Comparison of ENCODE assay signal across 9 mouse cellular contexts in the genomic region with DNA sequence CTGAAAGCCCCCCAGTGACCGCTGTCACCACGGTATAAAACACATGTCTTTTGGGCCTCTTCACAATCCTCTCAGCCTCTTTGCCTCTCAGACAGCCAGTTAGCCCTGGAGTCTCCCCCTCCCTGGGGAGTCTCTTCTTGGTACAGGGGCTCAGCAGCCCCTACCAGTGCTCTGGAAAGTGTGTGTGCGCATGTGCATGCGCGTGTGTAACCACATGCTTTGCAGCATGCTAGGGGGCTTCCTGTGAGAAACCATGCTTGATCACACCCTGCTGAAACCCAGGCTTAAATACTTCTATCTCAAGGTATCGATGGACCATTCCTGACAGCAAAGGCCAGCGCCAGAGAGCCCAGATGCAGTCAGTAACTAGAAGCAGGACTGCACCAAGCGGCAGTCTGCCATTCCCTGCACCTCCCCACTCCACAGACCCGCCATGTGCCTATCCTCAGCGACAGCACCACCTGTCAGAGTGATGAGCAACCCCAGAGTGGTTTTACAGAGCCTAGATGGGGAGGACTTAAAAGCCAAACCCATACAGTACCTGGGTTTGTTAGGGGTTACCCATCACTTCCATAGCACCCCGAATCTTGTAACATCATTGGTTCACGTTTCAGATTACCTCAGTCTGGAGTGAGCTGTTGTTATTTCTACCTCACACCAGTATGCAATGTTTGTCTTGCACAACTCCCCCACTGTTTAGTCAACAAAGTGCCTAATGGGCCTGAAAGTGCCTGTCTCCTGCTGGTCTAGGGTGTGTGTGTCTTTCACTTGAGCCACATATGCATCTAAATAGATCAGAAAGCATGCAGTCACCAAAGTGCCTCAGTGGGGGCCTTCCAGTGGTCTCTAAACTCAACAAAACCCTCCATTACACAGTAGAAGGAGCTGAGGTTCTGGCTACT.
DNase-seq lines count a peak whose midpoint lies in the region; ATAC-seq and TF ChIP-seq lines count a peak whose summit lies in the region.
"Had no signal": no experiment of that assay in that cellular context is flagged by ENCODE, and none has a peak within 500 bp of the region (broad histone marks: within the 10 kb centered on the region; RNA-seq: fewer than 3 reads in every experiment).

No protein-coding gene starts in this region.

- H3K36me3 ChIP-seq in heart, embryonic 16.5 days (ENCODE audit: control insufficient read depth, insufficient read depth), result no peaks in the 10 kb centered on the region
- H3K36me3 ChIP-seq in C2C12 (ENCODE audit: control insufficient read depth, insufficient read depth), result peaks cover 3% of the 10 kb centered on the region
- no peaks in the 10 kb centered on the region for H3K36me3 ChIP-seq in midbrain, embryonic 14.5 days (ENCODE audit: control insufficient read depth, insufficient read depth, low read length)

- TF ChIP-seq CTCF in C2C12 (IDR thresholded peaks at IDR 0.05; ENCODE audit: control insufficient read depth, insufficient read depth, insufficient read length), result no peak

- peak overlapping the region; percentile 23; the same call in 1 of the 2 replicates for H3K27ac ChIP-seq in heart, embryonic 16.5 days (ENCODE audit: low read length)
- H3K27ac ChIP-seq in midbrain, embryonic 14.5 days (replicated peaks; ENCODE audit: low read depth, low read length), result peak overlapping the region; percentile 42

- no peak for ATAC-seq in heart, embryonic 16.5 days (replicated peaks; ENCODE audit: extremely low read depth, insufficient read depth, low FRiP score)
- 0 out of 2 replicates have a peak, but pooled peaks have one; percentile 28 for ATAC-seq in common myeloid progenitor, adult 5-6 weeks (replicated peaks; ENCODE audit: low read depth, poor library complexity, severe bottlenecking)
- no peak; the same call in 1 of the 2 replicates for ATAC-seq in midbrain, embryonic 14.5 days (ENCODE audit: low FRiP score, low TSS enrichment)
- no peak for ATAC-seq in erythroblast, adult 5-6 weeks (replicated peaks; ENCODE audit: low FRiP score, poor library complexity, severe bottlenecking)

- H3K9me3 ChIP-seq in heart, embryonic 16.5 days (replicated peaks; ENCODE audit: control insufficient read depth, low read length), result no peaks in the 10 kb centered on the region
- H3K9me3 ChIP-seq in midbrain, embryonic 14.5 days (ENCODE audit: control insufficient read depth, low read length), result no peaks in the 10 kb centered on the region

- peaks cover 43% of the 10 kb centered on the region for H3K4me1 ChIP-seq in heart, embryonic 16.5 days (ENCODE audit: control insufficient read depth, insufficient read depth, low read length)
- peaks cover 23% of the 10 kb centered on the region for H3K4me1 ChIP-seq in midbrain, embryonic 14.5 days (ENCODE audit: control insufficient read depth, insufficient read depth, low read length)

- 70% methylated on average over 12 of the region's 12 CpGs for WGBS in heart, embryonic 16.5 days
- 64% methylated on average over 12 of the region's 12 CpGs for WGBS in midbrain, embryonic 14.5 days

- no peaks in the 10 kb centered on the region for H3K27me3 ChIP-seq in heart, embryonic 16.5 days (ENCODE audit: control insufficient read depth, insufficient read depth, low read length)
- H3K27me3 ChIP-seq in C2C12 (ENCODE audit: control insufficient read depth, insufficient read depth, insufficient read length), result no peaks in the 10 kb centered on the region
- no peaks in the 10 kb centered on the region for H3K27me3 ChIP-seq in midbrain, embryonic 14.5 days (ENCODE audit: control insufficient read depth, insufficient read depth, low read length)

- intact Hi-C loops in heart, postnatal 36 days (cut with DNase I), result no loop called here

- peaks cover 53% of the 10 kb centered on the region for H3K79me3 ChIP-seq in C2C12 (ENCODE audit: low read depth)

- H3K4me2 ChIP-seq in heart, embryonic 16.5 days (ENCODE audit: low read depth, low read length), result no peak overlapping the region
- no peak overlapping the region for H3K4me2 ChIP-seq in midbrain, embryonic 14.5 days (ENCODE audit: low read length)

- H3K9ac ChIP-seq in heart, embryonic 16.5 days (ENCODE audit: low read length), result no peak overlapping the region
- H3K9ac ChIP-seq in midbrain, embryonic 14.5 days (replicated peaks; ENCODE audit: low read length), result no peak overlapping the region

- H3K79me2 ChIP-seq in C2C12 (ENCODE audit: control insufficient read depth, insufficient read depth), result peaks cover 94% of the 10 kb centered on the region

- no peak for DNase-seq in heart, postnatal 36 days
- no peak for DNase-seq in midbrain, embryonic 14.5 days
- no peak for DNase-seq in ovary, adult 18-20 months (ENCODE audit: low spot score)
- no peak for DNase-seq in ovary, postnatal 36 days (ENCODE audit: low spot score)
- DNase-seq: gastrocnemius, adult 2 months had no signal

- peak overlapping the region; percentile 19 for H3ac ChIP-seq in C2C12 (ENCODE audit: control insufficient read depth, insufficient read length, low read depth)

- no peak overlapping the region for H3K4me3 ChIP-seq in heart, embryonic 16.5 days (ENCODE audit: low read length)
- H3K4me3 ChIP-seq in C2C12 (ENCODE audit: insufficient read depth, poor library complexity, severe bottlenecking), result no peak overlapping the region
- H3K4me3 ChIP-seq in midbrain, embryonic 14.5 days (replicated peaks; ENCODE audit: low read depth, low read length), result no peak overlapping the region
- H3K4me3 ChIP-seq: gastrocnemius, adult 2 months had no signal

TF ChIP-seq in C2C12, 6 proteins besides CTCF, POLR2A, EP300 and RAD21:
- TF ChIP-seq CEBPB (IDR thresholded peaks at IDR 0.05; ENCODE audit: low read depth), result peak; percentile 85
- no peak for TF ChIP-seq USF1 (IDR thresholded peaks at IDR 0.05; ENCODE audit: low read depth)
- TF ChIP-seq MYOG (IDR thresholded peaks at IDR 0.05; ENCODE audit: control insufficient read depth, extremely low read depth, insufficient read length), result no peak
- peak; percentile 25 for TF ChIP-seq MYOD1 (IDR thresholded peaks at IDR 0.05; ENCODE audit: control insufficient read depth, insufficient read length, low read depth)
